Mouse (Mus musculus): Measurements from ENCODE around the gene 2310022A10Rik. TPM values are rescaled to one million over a fixed set of nuclear protein-coding genes. Genes with fewer than 3 reads are reported as not detected.
A peak's percentile ranks its signal among the peaks of the same experiment; 100 is the strongest.

The 2310022A10Rik gene
- polyA plus RNA-seq, 1 experiment from 2014 or later: 36.4 TPM

DNA sequence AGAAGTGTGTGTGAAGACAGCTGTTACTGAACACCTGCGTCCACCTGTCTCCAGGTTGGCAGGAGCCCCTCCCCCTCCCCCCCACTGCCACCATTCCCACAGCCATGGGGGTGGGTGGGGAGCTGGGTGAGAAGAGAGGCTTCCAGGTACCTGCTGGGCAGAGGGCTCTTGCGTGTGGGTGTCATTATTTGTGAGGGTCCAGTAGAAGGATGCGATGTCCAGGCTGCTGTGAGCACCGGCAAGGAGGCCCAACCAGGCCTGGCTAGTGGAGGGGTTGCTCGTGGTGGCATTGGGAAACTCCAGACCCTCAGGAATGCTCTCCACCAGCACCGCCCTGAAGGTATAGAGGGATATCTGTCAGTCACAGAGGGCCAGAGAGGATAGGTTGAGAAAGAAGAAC lies 12.1 kb upstream of the 2310022A10Rik start:
- Histone ChIP-seq H3K27ac (ENCODE audit: poor library complexity, severe bottlenecking) (no peak overlapping the region), H3K4me1 (replicated peaks) (peaks cover 20% of the 10 kb centered on the region), H3K4me3 (no peak overlapping the region), H3K27me3 (replicated peaks) (no peaks in the 10 kb centered on the region), H3K4me2 (no peak overlapping the region), H3K36me3 (peaks cover 28% of the 10 kb centered on the region), H3K9me3 (replicated peaks) (no peaks in the 10 kb centered on the region), H3K9ac (no peak overlapping the region)
- no peak for ATAC-seq (ENCODE audit: insufficient number of reproducible peaks, low FRiP score)
- WGBS: 85% methylated on average over 6 of the region's 6 CpGs

DNA sequence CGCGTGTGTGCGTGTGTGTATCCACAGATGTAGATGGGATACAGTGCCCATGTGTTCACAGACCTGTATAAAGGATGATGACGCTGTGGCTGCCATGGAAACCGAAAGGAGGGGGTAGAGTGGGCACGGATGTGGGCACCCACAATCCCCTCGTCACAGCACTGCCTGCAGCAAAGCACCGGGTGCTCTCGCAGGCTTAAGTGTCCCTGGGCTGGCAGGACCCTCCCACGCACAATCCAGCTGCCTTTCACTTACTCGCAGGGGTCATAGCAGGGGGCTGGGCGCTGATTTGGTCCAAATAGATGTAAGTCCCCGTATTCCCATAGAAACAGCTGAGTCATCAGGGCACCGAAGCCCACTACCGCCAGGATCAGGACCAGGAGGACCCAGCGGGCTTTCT lies 11.6 kb upstream of the 2310022A10Rik start:
- no peak overlapping the region for H3K4me3 ChIP-seq
- H3K9me3 ChIP-seq (replicated peaks): no peaks in the 10 kb centered on the region
- peak overlapping the region; percentile 98; the same call in 1 of the 2 replicates for H3K4me2 ChIP-seq
- peaks cover 20% of the 10 kb centered on the region for H3K4me1 ChIP-seq (replicated peaks)
- no peaks in the 10 kb centered on the region for H3K27me3 ChIP-seq (replicated peaks)
- WGBS: 71% methylated on average over 16 of the region's 16 CpGs
- H3K36me3 ChIP-seq: peaks cover 23% of the 10 kb centered on the region
- no peak overlapping the region for H3K27ac ChIP-seq (ENCODE audit: poor library complexity, severe bottlenecking)
- ATAC-seq (ENCODE audit: insufficient number of reproducible peaks, low FRiP score): no peak
- no peak overlapping the region; the same call in 1 of the 2 replicates for H3K9ac ChIP-seq

DNA sequence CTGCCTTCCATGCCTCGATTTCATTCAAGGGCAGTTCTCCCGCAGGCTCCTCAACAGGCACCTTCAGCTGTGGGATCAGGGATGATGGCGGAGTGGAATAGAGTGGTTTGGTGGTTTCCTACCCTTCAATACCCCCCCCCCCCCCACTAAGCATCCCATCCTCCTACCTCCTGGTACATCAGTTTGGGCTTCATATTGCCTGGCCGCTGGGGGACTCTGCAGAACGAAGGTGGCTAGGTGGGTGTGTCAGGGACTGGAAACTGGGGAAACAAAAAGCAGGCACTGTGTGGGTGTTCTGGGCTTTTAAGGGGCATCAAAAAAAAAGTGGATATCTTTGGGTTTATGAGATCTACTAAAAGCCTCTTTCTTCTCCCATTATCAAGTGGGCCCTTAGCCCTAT lies 11.1 kb upstream of the 2310022A10Rik start:
- H3K9ac ChIP-seq: peak overlapping the region; percentile 85
- H3K4me3 ChIP-seq: peak overlapping the region; percentile 57
- H3K36me3 ChIP-seq: peaks cover 20% of the 10 kb centered on the region; the same call in 1 of the 2 replicates
- H3K4me2 ChIP-seq: peak overlapping the region; percentile 98
- peaks cover 20% of the 10 kb centered on the region for H3K4me1 ChIP-seq (replicated peaks)
- WGBS: 48% methylated on average over 5 of the region's 5 CpGs
- no peak overlapping the region for H3K27ac ChIP-seq (ENCODE audit: poor library complexity, severe bottlenecking)
- ATAC-seq (ENCODE audit: insufficient number of reproducible peaks, low FRiP score): no peak
- no peaks in the 10 kb centered on the region for H3K9me3 ChIP-seq (replicated peaks)
- no peaks in the 10 kb centered on the region for H3K27me3 ChIP-seq (replicated peaks)

DNA sequence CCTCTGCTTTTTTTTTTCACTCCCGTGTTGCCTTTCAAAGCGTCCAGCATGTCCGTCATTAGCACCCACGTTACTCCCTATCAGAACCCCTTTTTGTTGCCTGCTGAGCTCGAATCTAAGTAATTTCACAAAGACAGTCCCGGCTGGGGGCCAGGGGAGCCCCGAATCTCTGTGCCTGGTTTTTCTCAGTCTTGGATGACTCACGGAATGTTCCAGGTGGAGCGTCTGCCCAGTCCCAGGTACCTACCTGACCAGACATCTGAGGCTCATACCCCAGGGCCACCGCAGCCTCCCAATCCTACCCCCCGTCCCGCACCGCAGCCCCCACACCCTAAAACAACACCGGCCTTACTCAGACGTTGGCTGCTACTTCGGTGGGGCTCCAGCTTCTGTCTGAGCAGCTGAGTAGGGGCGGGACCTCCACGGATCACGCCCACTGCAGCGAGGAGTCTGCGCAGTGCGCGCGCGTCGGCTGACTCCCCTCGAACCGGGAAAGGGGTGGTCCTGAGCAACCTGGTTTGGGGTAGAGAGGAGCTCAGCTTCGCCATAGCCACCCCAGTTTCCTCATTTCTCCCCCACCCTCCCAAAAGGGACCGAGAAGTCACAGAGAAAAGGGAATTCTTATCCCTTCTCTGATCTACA lies 10.5 kb upstream of the 2310022A10Rik start:
- Histone ChIP-seq H3K9me3 (replicated peaks) (no peaks in the 10 kb centered on the region), H3K27ac (ENCODE audit: poor library complexity, severe bottlenecking) (no peak overlapping the region), H3K27me3 (replicated peaks) (no peaks in the 10 kb centered on the region), H3K36me3 (peaks cover 14% of the 10 kb centered on the region; the same call in 1 of the 2 replicates), H3K4me2 (peak overlapping the region; percentile 98), H3K4me3 (peak overlapping the region; percentile 57), H3K4me1 (replicated peaks) (peaks cover 20% of the 10 kb centered on the region), H3K9ac (peak overlapping the region; percentile 85)
- 2% methylated on average over 30 of the region's 30 CpGs for WGBS
- ATAC-seq (ENCODE audit: insufficient number of reproducible peaks, low FRiP score): peak; percentile 91

DNA sequence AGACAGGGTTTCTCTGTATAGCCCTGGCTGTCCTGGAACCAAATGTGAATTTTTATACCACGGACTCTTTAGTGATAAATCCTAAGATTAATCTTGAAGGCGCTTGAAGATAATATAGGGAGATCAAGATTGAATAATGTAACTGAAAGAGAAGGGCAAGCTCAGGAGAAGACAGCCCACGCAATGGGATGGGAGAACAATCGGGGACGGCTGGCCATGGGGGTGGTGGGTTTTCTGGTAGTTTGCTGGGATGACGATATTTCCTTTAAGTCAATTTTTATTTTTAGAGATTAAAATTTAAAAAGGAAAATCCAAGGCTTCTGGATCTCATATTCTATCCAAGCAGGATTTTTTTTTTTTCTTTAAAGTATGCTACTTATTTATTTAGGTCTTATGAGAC lies 10.0 kb upstream of the 2310022A10Rik start:
- Histone ChIP-seq H3K4me1 (replicated peaks) (peaks cover 20% of the 10 kb centered on the region), H3K4me3 (peak overlapping the region; percentile 57), H3K4me2 (peak overlapping the region; percentile 98), H3K9ac (peak overlapping the region; percentile 85; the same call in 1 of the 2 replicates), H3K27ac (ENCODE audit: poor library complexity, severe bottlenecking) (no peak overlapping the region), H3K9me3 (replicated peaks) (no peaks in the 10 kb centered on the region), H3K36me3 (peaks cover 9% of the 10 kb centered on the region; the same call in 1 of the 2 replicates), H3K27me3 (replicated peaks) (no peaks in the 10 kb centered on the region)
- 47% methylated on average over 6 of the region's 6 CpGs for WGBS
- ATAC-seq (ENCODE audit: insufficient number of reproducible peaks, low FRiP score): no peak

DNA sequence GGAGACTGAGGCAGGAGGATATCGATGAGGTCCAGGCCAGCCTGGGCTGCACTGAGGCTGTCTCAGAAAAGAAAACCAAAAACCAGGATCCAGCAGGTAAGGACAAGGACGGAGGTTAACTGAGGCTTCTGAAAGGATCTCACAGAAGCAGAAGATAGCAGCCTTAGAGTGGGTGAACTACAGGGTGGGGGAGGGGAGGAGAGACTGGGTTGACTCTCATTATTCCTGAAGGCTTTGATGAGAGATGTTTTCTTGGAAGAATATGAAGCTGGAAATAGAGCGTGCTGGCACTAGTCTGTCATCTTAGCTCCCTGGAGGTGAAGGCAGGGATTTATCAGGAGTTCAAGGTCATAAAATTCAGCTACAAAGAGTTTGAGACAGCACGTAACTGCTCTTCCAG lies 9.2 kb upstream of the 2310022A10Rik start:
- H3K9me3 ChIP-seq (replicated peaks): no peaks in the 10 kb centered on the region
- peaks cover 5% of the 10 kb centered on the region; the same call in 1 of the 2 replicates for H3K36me3 ChIP-seq
- peaks cover 20% of the 10 kb centered on the region for H3K4me1 ChIP-seq (replicated peaks)
- WGBS: 72% methylated on average over 4 of the region's 4 CpGs
- no peak overlapping the region for H3K4me3 ChIP-seq
- H3K27me3 ChIP-seq (replicated peaks): no peaks in the 10 kb centered on the region
- H3K27ac ChIP-seq (ENCODE audit: poor library complexity, severe bottlenecking): peak overlapping the region; percentile 10; the same call in 1 of the 2 replicates
- ATAC-seq (ENCODE audit: insufficient number of reproducible peaks, low FRiP score): no peak
- H3K9ac ChIP-seq: no peak overlapping the region
- no peak overlapping the region for H3K4me2 ChIP-seq

DNA sequence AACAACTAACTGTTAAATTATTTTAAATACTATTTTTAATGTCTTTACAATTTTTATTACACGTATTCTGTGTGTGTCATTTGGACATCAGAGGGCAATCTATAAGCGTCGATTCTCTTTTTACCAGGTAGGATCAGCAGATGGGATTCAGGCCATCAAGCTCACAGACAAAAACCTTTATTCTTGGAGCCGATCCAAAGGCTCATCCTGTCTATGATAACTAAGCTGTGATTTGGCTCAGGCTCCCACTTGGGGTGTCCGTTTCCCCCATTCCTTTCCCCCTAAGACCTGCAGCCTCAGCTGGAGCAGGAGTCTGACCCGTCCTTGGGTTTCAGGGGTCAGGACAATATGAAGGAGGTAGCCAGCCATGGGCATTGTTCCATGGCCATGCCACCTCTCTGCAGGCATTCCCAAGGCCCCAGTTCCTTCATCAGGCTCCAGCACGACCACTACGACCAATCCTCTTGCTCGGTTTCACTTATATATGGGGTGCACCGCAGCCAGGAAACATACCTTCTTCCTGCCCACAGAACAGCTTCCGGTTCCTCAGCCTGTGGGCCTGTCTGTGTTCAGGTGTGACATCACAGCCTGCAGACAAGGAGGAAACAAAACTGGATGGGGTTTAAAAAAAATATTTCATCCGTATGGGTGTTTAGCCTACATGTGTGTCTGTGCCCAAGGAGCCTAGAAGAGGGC lies 8.2 kb upstream of the 2310022A10Rik start:
- 82% methylated on average over 12 of the region's 12 CpGs for WGBS
- Histone ChIP-seq H3K4me2 (no peak overlapping the region), H3K36me3 (no peaks in the 10 kb centered on the region), H3K9ac (no peak overlapping the region), H3K27ac (ENCODE audit: poor library complexity, severe bottlenecking) (no peak overlapping the region), H3K4me1 (replicated peaks) (peaks cover 20% of the 10 kb centered on the region), H3K4me3 (no peak overlapping the region), H3K9me3 (replicated peaks) (no peaks in the 10 kb centered on the region), H3K27me3 (replicated peaks) (no peaks in the 10 kb centered on the region)
- ATAC-seq (ENCODE audit: insufficient number of reproducible peaks, low FRiP score): no peak

DNA sequence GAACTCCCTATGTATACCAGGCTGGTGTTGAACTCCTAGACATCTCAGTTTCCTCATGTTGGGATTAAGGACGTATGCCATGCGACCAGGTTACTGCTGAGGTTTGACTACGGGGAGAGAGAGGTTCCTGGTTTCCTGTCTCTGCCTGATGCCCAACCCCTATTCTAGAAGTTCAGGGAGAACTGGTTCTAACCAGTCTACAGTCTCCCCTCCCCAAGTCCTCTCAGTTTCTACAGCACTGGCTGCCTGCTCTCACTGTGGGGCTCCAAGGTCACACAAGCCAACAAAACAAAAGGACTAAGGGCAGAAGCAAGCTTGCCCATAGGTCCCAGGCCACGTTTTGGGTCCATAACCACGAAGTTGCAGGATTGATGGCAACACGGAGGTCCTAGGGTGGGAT lies 3.4 kb upstream of the 2310022A10Rik start:
- 67% methylated on average over 6 of the region's 6 CpGs for WGBS
- no peak overlapping the region for H3K4me3 ChIP-seq
- H3K27ac ChIP-seq (ENCODE audit: poor library complexity, severe bottlenecking): no peak overlapping the region
- H3K4me1 ChIP-seq (replicated peaks): peaks cover 12% of the 10 kb centered on the region
- H3K36me3 ChIP-seq: no peaks in the 10 kb centered on the region
- no peak overlapping the region for H3K9ac ChIP-seq
- no peak overlapping the region for H3K4me2 ChIP-seq
- H3K27me3 ChIP-seq (replicated peaks): no peaks in the 10 kb centered on the region
- no peak for ATAC-seq (ENCODE audit: insufficient number of reproducible peaks, low FRiP score)
- no peaks in the 10 kb centered on the region for H3K9me3 ChIP-seq (replicated peaks)

DNA sequence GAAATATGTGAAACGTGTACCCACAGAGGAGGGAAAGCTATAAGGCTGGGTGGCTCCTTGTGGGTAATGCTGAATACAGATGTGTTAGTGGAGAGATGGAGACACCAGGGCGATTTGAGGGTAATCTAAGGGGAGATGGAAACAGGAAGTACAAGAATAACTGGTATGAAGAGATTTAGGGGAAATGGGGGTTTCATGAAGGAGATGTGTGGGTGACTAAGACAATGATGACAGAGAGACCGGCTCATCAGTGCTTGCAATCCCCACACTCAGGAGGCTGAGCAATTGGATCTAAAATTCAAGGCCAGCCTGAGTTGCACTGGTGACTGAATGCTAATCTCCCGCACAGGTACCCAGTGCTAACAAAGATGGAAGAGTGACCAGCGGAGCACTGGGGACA lies 963 bp upstream of the 2310022A10Rik start:
- Histone ChIP-seq H3K9me3 (replicated peaks) (no peaks in the 10 kb centered on the region), H3K36me3 (peaks cover 16% of the 10 kb centered on the region), H3K4me2 (peak overlapping the region; percentile 90), H3K27ac (ENCODE audit: poor library complexity, severe bottlenecking) (no peak overlapping the region), H3K27me3 (replicated peaks) (no peaks in the 10 kb centered on the region), H3K4me3 (peak overlapping the region; percentile 83), H3K4me1 (replicated peaks) (peaks cover 9% of the 10 kb centered on the region), H3K9ac (peak overlapping the region; percentile 88; the same call in 1 of the 2 replicates)
- no peak for ATAC-seq (ENCODE audit: insufficient number of reproducible peaks, low FRiP score)
- WGBS: 53% methylated on average over 5 of the region's 5 CpGs

DNA sequence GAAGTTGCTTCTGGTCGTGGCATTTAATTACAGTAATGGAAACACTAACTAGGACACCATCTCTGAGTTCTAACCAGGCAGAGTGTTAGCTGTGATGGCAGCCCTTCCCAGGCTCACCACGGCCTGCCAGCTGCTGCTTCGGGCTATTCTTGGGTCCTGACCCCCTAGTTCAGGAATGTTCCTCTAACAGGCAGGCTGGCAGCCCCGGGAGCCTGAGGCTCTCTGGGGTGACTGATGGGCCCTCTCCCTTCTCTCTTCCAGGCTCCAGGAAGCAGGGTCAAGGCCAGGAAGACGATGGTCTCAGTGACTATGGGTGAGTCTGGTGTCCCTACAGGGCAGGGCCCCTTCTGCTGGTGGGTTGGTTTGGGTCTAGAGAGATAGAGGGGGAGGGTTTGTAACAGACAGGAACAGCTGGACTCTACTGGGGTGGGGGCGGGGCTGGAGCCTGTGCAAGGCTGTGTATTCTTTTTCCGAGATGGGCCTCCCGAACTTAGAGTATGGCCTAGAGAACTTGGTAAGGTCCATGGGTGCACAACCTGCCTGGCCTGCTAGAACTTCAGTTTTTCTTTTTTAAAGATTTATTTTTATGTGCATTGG lies 7.4 kb downstream of the 2310022A10Rik start:
- H3K9ac ChIP-seq: peak overlapping the region; percentile 37; the same call in 1 of the 2 replicates
- ATAC-seq (ENCODE audit: insufficient number of reproducible peaks, low FRiP score): no peak
- H3K36me3 ChIP-seq: peaks cover 78% of the 10 kb centered on the region
- H3K4me2 ChIP-seq: peak overlapping the region; percentile 39
- peaks cover 22% of the 10 kb centered on the region for H3K4me1 ChIP-seq (replicated peaks)
- WGBS: 53% methylated on average over 8 of the region's 8 CpGs
- H3K27ac ChIP-seq (ENCODE audit: poor library complexity, severe bottlenecking): peak overlapping the region; percentile 82
- H3K27me3 ChIP-seq (replicated peaks): no peaks in the 10 kb centered on the region
- peak overlapping the region; percentile 27 for H3K4me3 ChIP-seq
- no peaks in the 10 kb centered on the region for H3K9me3 ChIP-seq (replicated peaks)

DNA sequence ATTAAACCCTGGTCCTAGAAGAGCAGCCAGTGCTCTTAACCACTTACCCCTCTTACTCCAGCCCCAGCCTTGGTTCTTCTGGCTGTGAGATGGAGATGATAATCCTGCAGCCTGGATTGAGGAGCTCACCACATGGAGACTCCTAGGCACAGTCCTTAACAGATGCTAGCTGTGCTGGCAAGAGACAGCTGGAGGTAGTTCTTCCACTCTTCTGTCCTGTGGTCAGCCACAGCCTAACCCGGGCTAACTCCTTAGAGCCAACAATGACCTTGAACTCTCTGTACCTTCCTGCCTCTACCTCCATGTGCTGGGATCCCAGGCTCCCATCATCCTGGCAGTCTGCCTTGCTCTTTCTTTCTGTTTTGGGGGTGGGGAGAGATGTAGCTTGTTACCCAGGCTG lies 7.9 kb downstream of the 2310022A10Rik start:
- 85% methylated on average over 1 of the region's 1 CpGs for WGBS
- no peak for ATAC-seq (ENCODE audit: insufficient number of reproducible peaks, low FRiP score)
- Histone ChIP-seq H3K4me3 (no peak overlapping the region), H3K9ac (no peak overlapping the region), H3K27me3 (replicated peaks) (no peaks in the 10 kb centered on the region), H3K27ac (ENCODE audit: poor library complexity, severe bottlenecking) (peak overlapping the region; percentile 82), H3K9me3 (replicated peaks) (no peaks in the 10 kb centered on the region), H3K4me1 (replicated peaks) (peaks cover 22% of the 10 kb centered on the region), H3K36me3 (peaks cover 78% of the 10 kb centered on the region), H3K4me2 (peak overlapping the region; percentile 39; the same call in 1 of the 2 replicates)

All from heart, embryonic 12.5 days (tissue).